Mouse (Mus musculus): ENCODE measurements at regions not wholly inside any gene's neighbourhood (a gene's known extent, or its start where the extent isn't known, plus 50 kb on each side); places are given as distances from the start of the nearest gene placed in this dataset.

DNA sequence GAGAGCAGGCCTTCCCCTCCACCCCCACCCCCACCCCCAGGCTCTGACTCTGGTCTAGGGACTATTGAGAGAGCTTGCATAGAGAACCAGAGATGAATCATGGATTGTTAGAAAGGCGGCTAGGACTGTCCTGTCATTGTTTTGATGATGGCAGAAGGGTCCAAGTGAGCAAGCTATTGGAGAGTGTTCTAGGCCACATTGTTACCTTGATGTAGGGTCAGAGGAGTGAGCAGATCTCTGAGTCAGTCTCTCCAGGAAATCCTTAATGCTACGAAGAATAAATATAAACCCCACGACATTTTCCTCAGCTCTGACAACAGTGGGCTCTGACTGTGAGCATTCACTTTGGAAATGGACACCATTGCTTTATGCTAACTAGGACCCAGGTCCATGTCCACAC is 144.9 kb downstream of the Hibadh start:
- no peaks in the 10 kb centered on the region for H3K36me3 ChIP-seq
- no peaks in the 10 kb centered on the region for H3K9me3 ChIP-seq (replicated peaks)
- H3K9ac ChIP-seq: no peak overlapping the region
- no peaks in the 10 kb centered on the region for H3K4me1 ChIP-seq
- no peaks in the 10 kb centered on the region for H3K27me3 ChIP-seq
- no peak overlapping the region for H3K27ac ChIP-seq
- no peak overlapping the region for H3K4me2 ChIP-seq (replicated peaks)
- WGBS: 84% methylated on average over 3 of the region's 3 CpGs
- no peak overlapping the region for H3K4me3 ChIP-seq
- no peak for ATAC-seq (ENCODE audit: low FRiP score)

DNA sequence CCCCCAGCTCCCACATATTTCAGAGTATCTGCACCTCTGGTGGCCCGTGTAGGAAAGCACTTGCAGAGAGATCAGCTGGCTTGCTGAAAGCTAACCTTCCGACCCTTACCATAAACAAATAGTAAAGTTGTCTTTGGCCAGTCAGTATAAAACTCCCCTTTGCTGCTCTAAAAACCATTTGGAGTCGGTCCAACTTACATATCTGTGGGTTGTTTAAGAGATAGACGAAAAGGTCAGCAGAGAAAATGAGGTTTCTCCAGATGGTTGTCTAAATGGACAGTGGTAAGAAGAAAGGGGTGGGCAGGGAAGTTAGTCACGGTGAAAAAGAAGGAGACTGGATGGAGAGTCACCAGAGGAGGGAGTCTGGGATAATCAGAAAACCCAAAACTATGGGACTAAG is 144.3 kb downstream of the Hibadh start:
- Histone ChIP-seq H3K4me3 (no peak overlapping the region), H3K36me3 (no peaks in the 10 kb centered on the region), H3K4me1 (no peaks in the 10 kb centered on the region), H3K9me3 (replicated peaks) (no peaks in the 10 kb centered on the region), H3K27ac (no peak overlapping the region), H3K27me3 (no peaks in the 10 kb centered on the region), H3K9ac (no peak overlapping the region), H3K4me2 (replicated peaks) (no peak overlapping the region)
- 71% methylated on average over 5 of the region's 5 CpGs for WGBS
- ATAC-seq (ENCODE audit: low FRiP score): no peak
